Mouse (Mus musculus): ENCODE data around the gene Olfr161.
"Not testable (repeated sequence)": the region's sequence is repeated elsewhere in the genome, so short reads cannot be mapped to it uniquely, and the experiment has no call there.

Olfr161 gene

GRCm38 (mm10) chr16:3590691-3591090 is at the start of gene Olfr161:
Gene Olfr161 (plus strand): TSS chr16:3591042.
- no peak for DNase-seq (ENCODE audit: low read depth, low spot score)

- no peak for DNase-seq (ENCODE audit: low read depth, low spot score)
Measured at GRCm38 (mm10) chr16:3563553-3563952, 27.3 kb upstream of the Olfr161 start.

- not testable (repeated sequence) for DNase-seq (ENCODE audit: low read depth, low spot score)
Measured at GRCm38 (mm10) chr16:3577658-3578057, 13.2 kb upstream of the Olfr161 start.

- DNase-seq (ENCODE audit: low read depth, low spot score): not testable (repeated sequence)
Measured at GRCm38 (mm10) chr16:3578227-3578848, 12.5 kb upstream of the Olfr161 start.

GRCm38 (mm10) chr16:3631376-3631775 is 40.5 kb downstream of the Olfr161 start:
- DNase-seq (ENCODE audit: low read depth, low spot score): not testable (repeated sequence)

- not testable (repeated sequence) for DNase-seq (ENCODE audit: low read depth, low spot score)
Measured at GRCm38 (mm10) chr16:3632572-3633361, 41.9 kb downstream of the Olfr161 start.
